Mouse (Mus musculus) MEL (cell line): ENCODE measurements around the gene Prcc. TPM values are rescaled to one million over a fixed set of nuclear protein-coding genes. Genes with fewer than 3 reads are reported as not detected.

Experiments
- DNase-seq: peaks from one replicate; pipeline ENCODE4 v3.0.0; 2011; ENCODE audit warnings: low read depth, low spot score
- H3K27ac ChIP-seq: 2 replicates; pipeline ENCODE4 v1.5.1; 2012; ENCODE audit warnings: low read depth, mild to moderate bottlenecking, control low read depth, low read length, moderate library complexity; ENCODE audit not compliant: control insufficient read depth
- H3K27me3 ChIP-seq, 2 experiments: fragments of 150-350 bp in 1 of 2; sonication (generic) in 1 of 2; 2 replicates each; pipeline ENCODE4 v1.6.1; 2012; ENCODE audit warnings: low read length in 2 of 2, mild to moderate bottlenecking in 2 of 2, improper control_type of control experiment in 1 of 2, moderate library complexity in 1 of 2; ENCODE audit not compliant: insufficient read depth in 2 of 2, control insufficient read depth in 1 of 2
- H3K36me3 ChIP-seq, 2 experiments: 2 replicates each; pipeline ENCODE4 v1.6.1; 2012 to 2014; ENCODE audit warnings: low read length in 2 of 2, improper control_type of control experiment in 1 of 2, inconsistent platforms in 1 of 2, mild to moderate bottlenecking in 1 of 2; ENCODE audit not compliant: insufficient read depth in 2 of 2, control insufficient read depth in 1 of 2
- H3K4me1 ChIP-seq, 2 experiments: fragments of 150-350 bp in 1 of 2; sonication (generic) in 1 of 2; 2 replicates each; pipeline ENCODE4 v1.6.1; 2012; ENCODE audit warnings: low read length in 2 of 2, improper control_type of control experiment in 1 of 2, mild to moderate bottlenecking in 1 of 2; ENCODE audit not compliant: insufficient read depth in 2 of 2, control insufficient read depth in 1 of 2
- H3K4me3 ChIP-seq, 2 experiments: fragments of 150-350 bp in 1 of 2; sonication (generic) in 1 of 2; 2 replicates each; pipeline ENCODE4 v1.5.1; 2012; ENCODE audit warnings: low read depth in 2 of 2, low read length in 2 of 2, mild to moderate bottlenecking in 2 of 2, moderate library complexity in 2 of 2, control low read depth in 1 of 2, improper control_type of control experiment in 1 of 2; ENCODE audit not compliant: control insufficient read depth in 1 of 2, insufficient read depth in 1 of 2
- H3K79me2 ChIP-seq: 2 replicates; pipeline ENCODE4 v1.6.1; 2012; ENCODE audit warnings: mild to moderate bottlenecking, low read length, moderate library complexity; ENCODE audit not compliant: control insufficient read depth, poor library complexity, insufficient read depth
- H3K9ac ChIP-seq: 2 replicates; pipeline ENCODE4 v1.6.1; 2012; ENCODE audit warnings: low read depth, mild to moderate bottlenecking, control low read depth, low read length, moderate library complexity; ENCODE audit not compliant: control insufficient read depth, poor library complexity, severe bottlenecking
- H3K9me3 ChIP-seq: fragments of 150-350 bp; sonication (generic); replicated peaks from 2 replicates; pipeline ENCODE4 v1.6.1; 2012; ENCODE audit warnings: mild to moderate bottlenecking, low read length, improper control_type of control experiment, moderate library complexity; ENCODE audit not compliant: insufficient read depth
- CHD1 ChIP-seq: IDR thresholded peaks from 2 replicates; pipeline ENCODE4 v1.6.1; 2012; ENCODE audit warnings: low read depth, mild to moderate bottlenecking, inconsistent platforms, low read length, improper control_type of control experiment
- E2F4 ChIP-seq: IDR thresholded peaks from 2 replicates; pipeline ENCODE4 v1.6.1; 2011; ENCODE audit warnings: low read depth, low read length, improper control_type of control experiment, borderline replicate concordance
- EP300 ChIP-seq, 2 experiments: IDR thresholded peaks; 2 replicates each; pipeline ENCODE4 v1.6.1; 2011; ENCODE audit warnings: improper control_type of control experiment in 2 of 2, low read length in 2 of 2, low read depth in 1 of 2, mild to moderate bottlenecking in 1 of 2
- GABPA ChIP-seq: IDR thresholded peaks from 2 replicates; pipeline ENCODE4 v1.6.1; 2012; ENCODE audit warnings: low read depth, mild to moderate bottlenecking, inconsistent platforms, low read length, improper control_type of control experiment, moderate library complexity
- HCFC1 ChIP-seq: IDR thresholded peaks from 2 replicates; pipeline ENCODE4 v1.6.1; 2012; ENCODE audit warnings: low read depth, mild to moderate bottlenecking, inconsistent platforms, low read length, improper control_type of control experiment, moderate library complexity
- KAT2A ChIP-seq: conservative IDR thresholded peaks from 2 replicates; pipeline ENCODE4 v1.6.1; 2012; ENCODE audit warnings: low read depth, low read length, improper control_type of control experiment, inconsistent platforms
- MAFK ChIP-seq: IDR thresholded peaks from 2 replicates; pipeline ENCODE4 v1.6.1; 2011; ENCODE audit warnings: low read depth, mild to moderate bottlenecking, low read length, improper control_type of control experiment, borderline replicate concordance
- NRF1 ChIP-seq: IDR thresholded peaks from 2 replicates; pipeline ENCODE4 v1.6.1; 2014; ENCODE audit warnings: low read depth, mild to moderate bottlenecking, inconsistent platforms, low read length, improper control_type of control experiment, moderate library complexity; ENCODE audit not compliant: poor library complexity, insufficient read depth, severe bottlenecking
- POLR2AphosphoS2 ChIP-seq: IDR thresholded peaks from 2 replicates; pipeline ENCODE4 v1.6.1; 2011; ENCODE audit warnings: low read length, improper control_type of control experiment
- POLR2AphosphoS5 ChIP-seq: IDR thresholded peaks from 2 replicates; pipeline ENCODE4 v1.6.1; 2012; ENCODE audit warnings: low read depth, borderline replicate concordance, mild to moderate bottlenecking, inconsistent platforms, low read length, moderate library complexity, mixed read lengths
- RAD21 ChIP-seq: IDR thresholded peaks from 2 replicates; pipeline ENCODE4 v1.6.1; 2011; ENCODE audit warnings: mild to moderate bottlenecking, low read depth, low read length, improper control_type of control experiment
- SIN3A ChIP-seq: IDR thresholded peaks from 2 replicates; pipeline ENCODE4 v1.6.1; 2012; ENCODE audit warnings: low read length, improper control_type of control experiment, inconsistent platforms
- USF1 ChIP-seq: IDR thresholded peaks from 2 replicates; pipeline ENCODE4 v1.6.1; 2014; ENCODE audit warnings: low read depth, mild to moderate bottlenecking, inconsistent platforms, low read length, improper control_type of control experiment, moderate library complexity
- USF2 ChIP-seq, 2 experiments: IDR thresholded peaks; 2 replicates each; pipeline ENCODE4 v1.6.1; 2011 to 2012; ENCODE audit warnings: improper control_type of control experiment in 2 of 2, low read length in 2 of 2, borderline replicate concordance in 1 of 2, inconsistent platforms in 1 of 2, low read depth in 1 of 2, mild to moderate bottlenecking in 1 of 2; ENCODE audit not compliant: insufficient read depth in 1 of 2
- ZC3H11A ChIP-seq: IDR thresholded peaks from 2 replicates; pipeline ENCODE4 v1.6.1; 2012; ENCODE audit warnings: low read depth, mild to moderate bottlenecking, inconsistent platforms, low read length, improper control_type of control experiment
- polyA plus RNA-seq, 2 experiments: library from polyadenylated mRNA; stranded (reverse) in 1 of 2; unstranded in 1 of 2; fragments of >175 nt in 1 of 2; fragments of >200 nt in 1 of 2; gene quantifications; 2 replicates each; pipeline versions ENCODE4 v1.2.1 to v1.2.4; 2012; ENCODE audit warnings: low replicate concordance in 2 of 2, low read depth in 1 of 2; ENCODE audit not compliant: insufficient read length in 2 of 2, insufficient read depth in 1 of 2, missing spikeins in 1 of 2
- total RNA-seq: library from RNA; depleted of rRNA; stranded (reverse); fragments of 300-350 nt; gene quantifications from 2 replicates; pipeline ENCODE4 v1.2.3, GENCODE M21; 2012

The Prcc gene
- total and polyA plus RNA-seq, 3 experiments = 47.0 to 65.9 TPM; not detected in 1

- Histone ChIP-seq H3K4me3 (no peak overlapping the region), H3K36me3 (no peaks in the 10 kb centered on the region)
- no peak for TF ChIP-seq GABPA
- TF ChIP-seq ZC3H11A = no peak
- no peak for TF ChIP-seq SIN3A
- TF ChIP-seq NRF1 = no peak
- TF ChIP-seq KAT2A = no peak
- TF ChIP-seq USF2 (IDR thresholded peaks at IDR 0.05; ENCODE audit: borderline replicate concordance in 1 of 2, insufficient read depth in 1 of 2, low read depth in 1 of 2, low read length in 2 of 2) = no peak
- TF ChIP-seq EP300 (IDR thresholded peaks at IDR 0.05; ENCODE audit: low read depth in 1 of 2, low read length in 2 of 2) = no peak
- TF ChIP-seq E2F4 = no peak
- no peak for TF ChIP-seq POLR2AphosphoS2
- TF ChIP-seq MAFK = no peak
- TF ChIP-seq CHD1 = no peak
- TF ChIP-seq POLR2AphosphoS5 = no peak
- TF ChIP-seq USF1 = no peak
- no peak for TF ChIP-seq HCFC1
- TF ChIP-seq, all 39 proteins: peak for 0
- Histone ChIP-seq H3K4me1 (no peaks in the 10 kb centered on the region), H3K9ac (no peak overlapping the region), H3K27ac (no peak overlapping the region), H3K27me3 (peaks cover 9 to 16% of the 10 kb centered on the region in 2 experiments), H3K79me2 (no peaks in the 10 kb centered on the region), H3K9me3 (no peaks in the 10 kb centered on the region)
- DNase-seq = no peak
Measured at GRCm38 (mm10) chr3:87844981-87845380, 40.4 kb downstream of the Prcc start.

- TF ChIP-seq RAD21 = no peak
- TF ChIP-seq SIN3A = no peak
- TF ChIP-seq, all 39 proteins: peak for 0
- no peak overlapping the region for H3K27ac ChIP-seq
Measured at GRCm38 (mm10) chr3:87840858-87841257, 44.5 kb downstream of the Prcc start.

More at GRCm38 (mm10) chr3:87840858-87841257, 44.5 kb downstream of the Prcc start:
- H3K27me3 ChIP-seq = peaks cover 13 to 14% of the 10 kb centered on the region in 2 experiments
- no peak overlapping the region for H3K9ac ChIP-seq
- H3K9me3 ChIP-seq = no peaks in the 10 kb centered on the region
- no peak overlapping the region for H3K4me3 ChIP-seq
- peaks cover 0 to 4% of the 10 kb centered on the region in 2 experiments; a peak in 1 of 4 replicates for H3K4me1 ChIP-seq
- no peak for DNase-seq
- no peaks in the 10 kb centered on the region for H3K79me2 ChIP-seq
- H3K36me3 ChIP-seq = peaks cover 0 to 3% of the 10 kb centered on the region in 2 experiments; a peak in 1 of 4 replicates
